Mouse (Mus musculus) neural tube, embryonic 15.5 days (tissue): ENCODE results near the gene Tmbim1. TPM values are rescaled to one million over a fixed set of nuclear protein-coding genes. Genes with fewer than 3 reads are reported as not detected.

Experiments
- ATAC-seq: fragments of 200-750 bp; cut with Nextera tagmentation; 2 replicates; pipeline ENCODE4 v1.8.0; 2017; ENCODE audit warnings: mild to moderate bottlenecking, moderate TSS enrichment, moderate library complexity; ENCODE audit not compliant: low FRiP score
- H3K27ac ChIP-seq: fragments of 300-500 bp; sonication (generic); replicated peaks from 2 replicates; pipeline ENCODE4 v1.5.1; 2015; ENCODE audit warnings: mild to moderate bottlenecking, inconsistent platforms
- H3K27me3 ChIP-seq: fragments of 300-500 bp; sonication (generic); replicated peaks from 2 replicates; pipeline ENCODE4 v1.6.1; 2015; ENCODE audit warnings: inconsistent platforms
- H3K36me3 ChIP-seq: fragments of 300-500 bp; sonication (generic); 2 replicates; pipeline ENCODE4 v1.6.1; 2015; ENCODE audit warnings: inconsistent platforms
- H3K4me1 ChIP-seq: fragments of 300-500 bp; sonication (generic); 2 replicates; pipeline ENCODE4 v1.6.1; 2015; ENCODE audit warnings: inconsistent platforms
- H3K4me2 ChIP-seq: fragments of 300-500 bp; sonication (generic); 2 replicates; pipeline ENCODE4 v1.6.1; 2015; ENCODE audit warnings: inconsistent platforms, mild to moderate bottlenecking, moderate library complexity
- H3K4me3 ChIP-seq: fragments of 300-500 bp; sonication (generic); replicated peaks from 2 replicates; pipeline ENCODE4 v1.5.1; 2015; ENCODE audit warnings: mild to moderate bottlenecking, inconsistent platforms
- H3K9ac ChIP-seq: fragments of 300-500 bp; sonication (generic); replicated peaks from 2 replicates; pipeline ENCODE4 v1.6.1; 2015; ENCODE audit warnings: mild to moderate bottlenecking, inconsistent platforms
- H3K9me3 ChIP-seq: fragments of 300-500 bp; sonication (generic); replicated peaks from 2 replicates; pipeline ENCODE4 v1.6.1; 2016; ENCODE audit warnings: inconsistent platforms
- WGBS: fragments of 180-500 bp; shearing (Covaris S2); methylation state at CpG from one replicate; pipeline ENCODE4 v1.1.7; 2015; ENCODE audit warnings: mixed read lengths; 5-methylcytosine and 5-hydroxymethylcytosine counted together
- polyA plus RNA-seq: library from polyadenylated mRNA; unstranded; fragments of >200 nt; fragmentation: Nextera tagmentation; extraction: Ambion mirVana; gene quantifications from 2 replicates; pipeline ENCODE4 v1.2.1, GENCODE M21; 2015

Tmbim1 gene
- polyA plus RNA-seq, 1 experiment from 2014 or later, result 10.1 TPM

DNA sequence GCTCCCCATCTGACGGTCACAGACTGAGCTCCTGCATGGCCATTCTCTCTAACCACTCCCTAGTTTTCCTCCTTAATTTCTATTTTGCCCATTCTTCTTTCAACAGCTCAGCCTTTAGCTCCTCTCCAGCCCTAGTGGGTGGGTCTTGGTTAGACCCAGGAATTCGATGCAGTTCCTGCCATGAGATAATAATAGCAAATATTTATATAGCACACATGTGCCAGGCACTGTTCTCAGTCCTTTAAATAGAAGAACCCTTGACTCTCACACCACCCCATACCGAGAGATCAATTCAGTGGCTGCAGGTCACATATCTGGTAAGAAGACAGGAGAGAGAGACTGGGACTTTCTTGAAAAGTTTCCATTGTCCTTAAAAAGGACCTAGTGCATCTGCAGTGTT, 16.0 kb upstream of the Tmbim1 start:
- H3K4me3 ChIP-seq, result no peak overlapping the region
- WGBS, result 88% methylated on average over 3 of the region's 3 CpGs
- ATAC-seq, result no peak

DNA sequence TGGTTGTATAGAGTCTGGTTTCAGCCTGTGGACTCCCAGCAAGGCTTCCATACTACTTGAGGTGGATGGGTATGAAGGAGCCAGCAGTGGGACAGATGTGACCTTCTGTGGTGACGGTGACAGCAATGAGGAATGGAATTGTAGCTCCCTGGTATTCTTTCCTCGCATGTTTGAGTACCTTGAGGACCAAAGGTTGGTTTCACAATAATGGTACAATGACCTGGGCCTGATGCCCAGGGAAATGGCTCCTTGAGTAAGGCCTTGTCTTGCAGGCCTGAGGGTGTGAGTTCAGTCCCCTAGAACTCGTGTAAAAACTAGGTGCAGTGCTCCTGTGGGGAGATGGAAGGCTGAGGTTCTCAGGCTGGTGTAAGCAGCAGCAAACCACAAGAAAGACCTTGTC, 13.3 kb upstream of the Tmbim1 start:
- H3K4me3 ChIP-seq, result no peak overlapping the region
- H3K27ac ChIP-seq, result no peak overlapping the region
- no peak overlapping the region for H3K4me2 ChIP-seq
- no peaks in the 10 kb centered on the region for H3K36me3 ChIP-seq
- H3K27me3 ChIP-seq, result no peaks in the 10 kb centered on the region
- WGBS, result 94% methylated on average over 3 of the region's 3 CpGs
- no peaks in the 10 kb centered on the region for H3K9me3 ChIP-seq
- no peaks in the 10 kb centered on the region for H3K4me1 ChIP-seq
- no peak for ATAC-seq
- H3K9ac ChIP-seq, result no peak overlapping the region

More for the DNA sequence above, 16.0 kb upstream of the Tmbim1 start:
- Histone ChIP-seq H3K9ac (no peak overlapping the region), H3K27me3 (no peaks in the 10 kb centered on the region), H3K4me2 (no peak overlapping the region), H3K27ac (no peak overlapping the region), H3K9me3 (no peaks in the 10 kb centered on the region), H3K4me1 (no peaks in the 10 kb centered on the region), H3K36me3 (no peaks in the 10 kb centered on the region)

DNA sequence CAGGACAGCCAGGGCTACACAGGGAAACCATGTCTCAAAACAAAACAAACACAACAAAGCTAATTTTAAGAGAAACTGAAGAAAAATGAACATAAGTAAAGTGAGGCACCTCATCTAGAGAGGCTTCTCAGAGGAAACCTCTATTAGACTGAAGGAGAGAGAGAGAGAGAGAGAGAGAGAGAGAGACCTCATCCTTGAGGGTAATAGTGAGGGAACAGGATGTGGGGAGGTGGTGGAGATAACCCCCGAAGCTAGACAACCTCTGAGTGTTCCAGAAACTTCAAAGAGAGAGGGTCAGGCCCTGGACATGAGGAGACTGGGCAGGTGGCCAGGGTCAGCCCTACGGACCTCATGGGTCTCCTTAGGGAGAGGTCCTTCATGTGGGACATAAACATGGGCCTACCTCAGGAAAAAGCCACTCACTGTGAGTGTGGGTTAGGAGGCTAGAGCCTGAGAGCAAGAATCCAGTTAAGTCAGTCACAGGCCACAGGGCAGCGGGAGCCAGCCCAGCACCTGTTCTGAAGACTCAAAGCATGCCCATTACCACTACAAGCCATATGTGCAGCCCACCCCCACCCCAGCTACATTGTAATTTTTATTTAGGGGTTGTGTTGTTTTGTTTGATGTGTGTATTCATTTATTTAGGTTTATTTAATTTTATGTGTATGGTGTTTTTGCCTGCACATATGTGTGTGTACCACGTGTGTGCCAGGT, 10.8 kb upstream of the Tmbim1 start:
- WGBS, result 85% methylated on average over 4 of the region's 4 CpGs
- Histone ChIP-seq H3K27me3 (no peaks in the 10 kb centered on the region), H3K36me3 (no peaks in the 10 kb centered on the region), H3K27ac (no peak overlapping the region), H3K9ac (no peak overlapping the region), H3K4me1 (no peaks in the 10 kb centered on the region), H3K4me2 (no peak overlapping the region), H3K4me3 (no peak overlapping the region), H3K9me3 (no peaks in the 10 kb centered on the region)
- no peak for ATAC-seq

DNA sequence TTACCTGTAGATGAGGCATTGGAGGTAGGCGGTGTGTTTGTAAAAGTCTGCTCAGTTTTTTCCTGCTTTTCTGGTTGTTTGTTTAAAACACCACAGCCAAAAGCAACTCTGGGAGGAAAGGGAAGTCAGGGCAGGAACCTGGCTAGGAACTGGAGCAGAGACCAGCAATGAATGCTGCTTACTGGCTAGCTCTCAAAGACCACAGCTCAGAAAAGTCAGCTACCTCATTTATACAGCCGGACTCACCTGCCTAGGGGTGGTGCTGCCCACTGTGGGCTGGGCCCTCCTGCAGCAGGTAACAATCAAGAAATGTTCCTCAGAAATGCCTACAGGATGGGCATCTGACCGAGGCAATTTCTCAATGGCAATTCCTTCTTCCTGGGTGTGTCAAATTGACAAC, 9.4 kb upstream of the Tmbim1 start:
- Histone ChIP-seq H3K27ac (no peak overlapping the region), H3K27me3 (no peaks in the 10 kb centered on the region), H3K9ac (no peak overlapping the region), H3K4me2 (no peak overlapping the region), H3K4me1 (no peaks in the 10 kb centered on the region), H3K36me3 (no peaks in the 10 kb centered on the region), H3K9me3 (no peaks in the 10 kb centered on the region), H3K4me3 (no peak overlapping the region)
- 94% methylated on average over 3 of the region's 3 CpGs for WGBS
- ATAC-seq, result no peak

DNA sequence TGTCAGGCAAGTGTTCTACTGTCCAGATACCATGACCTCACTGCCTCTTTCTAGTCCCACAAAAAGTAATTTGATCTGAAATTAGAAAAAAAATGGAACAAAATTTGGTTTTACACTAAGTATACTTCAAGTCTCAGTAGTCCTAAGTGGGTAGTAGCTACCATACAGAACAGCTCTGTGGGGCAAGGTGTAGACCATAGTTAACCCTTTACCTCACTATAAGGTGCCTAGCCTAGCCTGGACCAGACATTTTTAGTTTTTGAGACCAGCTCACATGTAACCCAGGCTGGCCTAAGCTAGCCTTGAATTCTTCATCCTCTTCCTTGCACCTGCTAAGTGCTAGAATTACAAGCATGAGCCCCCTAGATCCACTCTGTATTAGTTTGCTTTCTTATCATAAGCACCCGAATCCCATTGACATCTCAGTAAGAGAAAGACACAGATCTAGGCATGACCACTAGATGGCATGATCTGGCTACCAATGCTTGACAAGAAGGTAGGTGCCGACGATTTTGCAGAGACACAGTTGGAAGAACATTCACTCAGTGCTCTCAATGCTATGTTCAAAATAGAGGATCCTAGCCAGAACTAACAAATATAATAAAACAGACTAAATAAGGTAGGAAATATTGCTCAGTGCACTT, 7.7 kb upstream of the Tmbim1 start:
- Histone ChIP-seq H3K36me3 (no peaks in the 10 kb centered on the region), H3K27me3 (no peaks in the 10 kb centered on the region), H3K9me3 (no peaks in the 10 kb centered on the region), H3K4me2 (no peak overlapping the region), H3K9ac (no peak overlapping the region), H3K4me1 (no peaks in the 10 kb centered on the region), H3K4me3 (no peak overlapping the region), H3K27ac (no peak overlapping the region)
- ATAC-seq, result peak; percentile 57; the same call in 1 of the 2 replicates
- 2% methylated on average over 3 of the region's 3 CpGs for WGBS

DNA sequence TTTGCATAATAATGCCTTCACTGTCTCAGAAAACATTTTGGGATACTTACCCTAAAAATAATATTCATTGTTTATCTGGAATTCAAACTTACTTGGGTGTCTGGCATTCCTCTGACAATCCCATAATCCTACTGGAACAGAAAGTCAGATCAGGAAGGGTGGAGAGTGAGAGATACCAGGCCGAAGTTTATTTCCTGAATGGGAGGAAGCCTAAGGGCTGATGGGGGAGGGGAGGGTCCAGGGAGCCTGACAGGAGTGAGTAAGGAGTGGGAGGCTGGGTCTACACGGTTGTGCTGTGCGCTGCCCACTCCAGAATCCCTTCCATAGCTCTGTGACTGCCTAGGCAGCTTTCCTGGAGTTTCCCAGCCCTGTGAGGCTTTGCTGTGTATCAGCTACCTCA, 4.3 kb upstream of the Tmbim1 start:
- H3K4me1 ChIP-seq, result no peaks in the 10 kb centered on the region
- H3K9me3 ChIP-seq, result no peaks in the 10 kb centered on the region
- H3K27me3 ChIP-seq, result no peaks in the 10 kb centered on the region
- no peak overlapping the region for H3K4me3 ChIP-seq
- H3K27ac ChIP-seq, result no peak overlapping the region
- no peaks in the 10 kb centered on the region for H3K36me3 ChIP-seq
- no peak overlapping the region for H3K4me2 ChIP-seq
- no peak for ATAC-seq
- WGBS, result 61% methylated on average over 3 of the region's 3 CpGs
- H3K9ac ChIP-seq, result no peak overlapping the region

DNA sequence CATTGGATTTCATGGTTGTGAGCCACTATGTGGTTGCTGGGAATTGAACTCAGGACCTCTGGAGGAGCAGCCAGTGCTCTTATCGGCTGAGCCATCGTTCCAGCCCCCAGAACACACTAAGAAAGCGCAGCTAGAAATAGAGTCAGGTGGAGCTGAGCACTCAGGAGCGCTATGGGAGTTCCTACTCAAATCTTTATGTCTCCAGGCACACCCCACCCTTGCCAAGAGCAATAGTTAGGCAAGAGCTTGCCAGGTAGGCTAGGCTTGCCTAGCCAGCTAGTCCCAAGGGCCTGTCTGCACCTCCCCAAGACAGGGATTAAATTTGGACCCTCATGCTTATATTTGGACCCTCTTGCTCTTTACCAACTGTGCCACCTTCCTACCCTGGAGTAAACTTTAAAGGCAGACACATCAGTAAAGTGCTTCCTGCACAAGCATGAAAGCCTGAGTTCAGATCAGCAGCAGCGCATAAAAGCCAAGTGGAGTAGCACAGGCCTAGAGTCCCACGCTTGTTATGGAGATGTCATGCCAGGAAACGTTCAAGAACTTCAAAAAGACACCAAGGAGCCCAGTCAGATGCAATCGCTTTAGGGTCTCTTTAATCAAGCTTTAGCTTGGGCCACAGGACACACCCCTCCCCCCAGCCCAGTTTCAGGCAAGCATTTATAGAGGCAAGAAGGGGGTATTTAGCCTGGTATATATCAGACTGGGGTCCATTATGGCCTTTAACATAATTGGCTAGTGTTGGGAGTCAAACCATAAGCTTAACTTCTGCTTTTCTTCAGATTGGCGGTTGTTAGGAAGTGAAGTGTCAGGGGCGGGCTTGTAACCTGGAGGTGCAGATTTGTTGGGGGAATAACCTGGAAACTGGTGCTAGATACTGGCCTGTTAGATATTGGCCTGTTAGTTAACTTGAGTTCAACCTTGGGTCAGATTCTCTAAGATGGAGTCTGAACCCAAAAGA, 2.9 kb upstream of the Tmbim1 start:
- Histone ChIP-seq H3K9ac (no peak overlapping the region), H3K27me3 (peaks cover 10% of the 10 kb centered on the region), H3K4me3 (no peak overlapping the region), H3K9me3 (no peaks in the 10 kb centered on the region), H3K4me1 (peaks cover 11% of the 10 kb centered on the region), H3K27ac (no peak overlapping the region), H3K4me2 (no peak overlapping the region), H3K36me3 (no peaks in the 10 kb centered on the region)
- WGBS, result 63% methylated on average over 10 of the region's 10 CpGs
- no peak for ATAC-seq

DNA sequence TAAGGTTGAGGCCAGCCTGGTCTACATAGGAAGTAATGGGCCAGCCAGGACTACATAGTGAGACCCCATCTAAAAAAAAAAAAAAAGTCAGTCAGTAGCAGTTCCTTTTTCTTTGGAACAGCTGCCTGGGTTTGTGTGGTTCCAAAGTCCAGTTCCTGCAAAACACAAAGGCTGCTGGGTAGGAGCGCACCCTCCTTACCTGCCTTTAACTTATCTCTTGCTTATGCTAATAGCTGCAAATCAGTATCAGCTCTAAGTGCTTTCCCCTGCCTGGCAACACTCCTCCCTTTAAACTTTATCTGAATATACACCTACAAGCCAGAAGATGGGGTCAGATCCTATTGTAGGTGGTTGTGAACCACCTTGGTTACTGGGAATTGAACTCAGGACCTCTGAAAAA, 1.7 kb upstream of the Tmbim1 start:
- no peak overlapping the region for H3K4me2 ChIP-seq
- H3K27me3 ChIP-seq, result peaks cover 18% of the 10 kb centered on the region
- H3K27ac ChIP-seq, result no peak overlapping the region
- no peak overlapping the region for H3K4me3 ChIP-seq
- no peaks in the 10 kb centered on the region for H3K9me3 ChIP-seq
- H3K36me3 ChIP-seq, result no peaks in the 10 kb centered on the region
- H3K9ac ChIP-seq, result no peak overlapping the region
- WGBS, result 86% methylated on average over 1 of the region's 1 CpGs
- peaks cover 11% of the 10 kb centered on the region for H3K4me1 ChIP-seq
- no peak for ATAC-seq

DNA sequence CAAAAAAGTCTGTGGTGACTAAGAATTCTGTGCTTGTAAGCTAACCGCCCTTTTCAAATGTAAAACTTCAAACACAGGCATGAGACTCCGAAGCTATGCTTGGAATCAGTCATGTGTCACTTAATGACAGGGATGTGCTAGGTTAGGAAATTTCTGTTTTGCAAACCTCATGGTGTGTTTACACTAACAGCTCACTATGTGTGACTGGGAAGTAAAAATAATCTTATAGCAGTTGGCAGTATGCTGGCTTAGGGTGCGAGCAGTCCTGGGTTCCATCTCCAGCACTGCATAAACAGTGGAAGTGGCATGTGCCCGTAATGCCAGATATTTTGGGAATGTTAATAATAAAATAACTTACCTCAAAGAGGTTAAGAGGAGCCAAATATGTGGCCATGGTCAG, 476 bp downstream of the Tmbim1 start:
- ATAC-seq, result no peak
- no peak overlapping the region for H3K4me2 ChIP-seq
- peaks cover 11% of the 10 kb centered on the region for H3K4me1 ChIP-seq
- no peaks in the 10 kb centered on the region for H3K36me3 ChIP-seq
- no peaks in the 10 kb centered on the region for H3K9me3 ChIP-seq
- H3K27ac ChIP-seq, result no peak overlapping the region
- H3K4me3 ChIP-seq, result no peak overlapping the region
- 74% methylated on average over 4 of the region's 4 CpGs for WGBS
- H3K27me3 ChIP-seq, result peaks cover 18% of the 10 kb centered on the region
- no peak overlapping the region for H3K9ac ChIP-seq

DNA sequence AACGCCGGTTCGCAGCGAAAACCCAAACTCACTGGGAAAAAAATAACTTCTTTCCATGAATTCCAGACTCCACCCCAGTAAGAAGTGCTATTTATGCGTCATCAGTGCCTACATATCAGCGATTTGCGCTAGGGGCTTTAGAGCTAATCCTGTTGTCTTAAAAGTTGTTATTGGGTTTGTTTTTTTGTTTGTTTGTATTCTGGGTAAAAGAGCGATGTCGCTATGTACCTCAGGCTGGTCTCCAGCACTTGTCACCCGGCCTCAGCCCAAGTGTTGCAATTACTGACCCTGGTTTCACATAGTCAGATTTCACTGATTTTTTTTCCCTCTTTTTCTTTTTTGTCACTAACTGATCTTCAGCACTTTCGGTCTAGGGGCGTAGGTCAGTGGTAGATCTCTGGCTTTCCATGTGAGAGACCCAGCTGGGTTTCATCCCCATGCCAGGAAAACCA, 1.1 kb downstream of the Tmbim1 start:
- ATAC-seq, result no peak
- H3K4me3 ChIP-seq, result peak overlapping the region; percentile 48
- H3K27me3 ChIP-seq, result peaks cover 18% of the 10 kb centered on the region
- no peaks in the 10 kb centered on the region for H3K9me3 ChIP-seq
- peak overlapping the region; percentile 72 for H3K27ac ChIP-seq
- H3K4me2 ChIP-seq, result peak overlapping the region; percentile 69
- H3K4me1 ChIP-seq, result peaks cover 14% of the 10 kb centered on the region
- H3K36me3 ChIP-seq, result no peaks in the 10 kb centered on the region
- peak overlapping the region; percentile 50 for H3K9ac ChIP-seq
- 13% methylated on average over 12 of the region's 12 CpGs for WGBS

DNA sequence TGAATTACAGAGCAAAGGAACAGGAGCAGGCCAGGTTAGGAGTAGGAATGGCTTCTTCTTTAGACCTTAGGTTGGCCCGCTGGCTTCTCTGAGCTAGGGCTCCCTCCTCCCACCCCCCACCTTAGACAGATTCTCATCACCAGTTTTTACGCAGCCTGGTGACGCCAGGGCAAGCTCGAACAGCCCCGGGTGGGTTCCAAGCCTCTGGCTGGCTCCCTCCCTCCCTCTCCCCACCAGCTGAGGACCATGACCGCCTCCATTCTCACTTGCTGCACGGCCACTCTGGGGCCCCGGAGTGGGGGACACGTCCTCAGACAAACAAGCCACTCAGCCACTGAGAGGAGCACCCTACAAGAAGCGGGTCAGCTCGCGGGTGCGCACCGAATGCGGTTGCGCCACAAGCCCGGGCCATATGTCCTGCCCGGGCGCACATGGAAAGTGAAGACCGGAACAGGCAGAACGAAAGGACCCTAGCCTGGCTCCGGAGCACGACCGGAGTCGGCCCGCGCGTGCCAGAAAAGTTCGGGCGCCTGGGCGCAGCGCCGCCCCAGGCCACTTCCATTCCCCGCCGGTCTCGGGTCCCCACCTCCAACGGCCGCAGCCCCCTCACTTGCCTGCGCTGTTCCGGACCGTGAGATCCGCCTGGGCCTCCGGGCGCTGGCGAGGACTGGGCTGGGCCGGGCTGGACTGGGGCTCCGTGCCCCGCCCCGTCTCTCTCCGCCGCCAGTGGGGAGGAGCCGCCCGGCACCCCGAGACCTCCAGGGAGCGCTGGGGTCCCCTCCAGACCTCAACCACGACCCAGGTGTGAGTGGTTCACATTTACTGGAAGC, 1.7 kb downstream of the Tmbim1 start:
- ATAC-seq, result peak; percentile 73

More for the DNA sequence above, 1.7 kb downstream of the Tmbim1 start:
- peak overlapping the region; percentile 72 for H3K27ac ChIP-seq
- H3K4me3 ChIP-seq, result peak overlapping the region; percentile 48
- H3K4me2 ChIP-seq, result peak overlapping the region; percentile 69
- H3K4me1 ChIP-seq, result peaks cover 19% of the 10 kb centered on the region
- no peaks in the 10 kb centered on the region for H3K9me3 ChIP-seq
- no peaks in the 10 kb centered on the region for H3K36me3 ChIP-seq
- 1% methylated on average over 56 of the region's 56 CpGs for WGBS
- peak overlapping the region; percentile 50 for H3K9ac ChIP-seq
- peaks cover 18% of the 10 kb centered on the region for H3K27me3 ChIP-seq
